ENCODE assay signal across 50 mouse cellular contexts in genomic region chr9:22497021-22497767, GRCm38 (mm10). TPM values are rescaled to one million over a fixed set of nuclear protein-coding genes. Genes with fewer than 3 reads are reported as not detected.
"Had no signal": no experiment of that assay in that cellular context is flagged by ENCODE, and none has a peak within 500 bp of the region (broad histone marks: within the 10 kb centered on the region; RNA-seq: fewer than 3 reads in every experiment).

No protein-coding gene starts in this region.

- H3K4me1 ChIP-seq: heart, embryonic 12.5 days; heart, embryonic 13.5 days; heart, embryonic 15.5 days; hindbrain, embryonic 10.5 days; hindbrain, embryonic 12.5 days; hindbrain, embryonic 13.5 days; hindbrain, embryonic 15.5 days; intestine, embryonic 15.5 days; kidney, embryonic 15.5 days had no signal

- H3K27ac ChIP-seq: heart, embryonic 13.5 days; heart, embryonic 15.5 days; hindbrain, embryonic 10.5 days; hindbrain, embryonic 12.5 days; hindbrain, embryonic 13.5 days; hindbrain, embryonic 14.5 days; hindbrain, embryonic 15.5 days; hindbrain, postnatal 0 days; intestine, embryonic 15.5 days; kidney, embryonic 15.5 days; kidney, postnatal 0 days; layer of hippocampus, adult 2 months; left cerebral cortex, adult 2 months had no signal

- H3K9ac ChIP-seq: heart, embryonic 12.5 days; heart, embryonic 13.5 days; heart, embryonic 15.5 days; hindbrain, embryonic 12.5 days; hindbrain, embryonic 13.5 days; hindbrain, embryonic 14.5 days; hindbrain, embryonic 15.5 days; intestine, embryonic 15.5 days; kidney, embryonic 15.5 days had no signal

- DNase-seq: heart, postnatal 10 days; heart, postnatal 14 days; heart, postnatal 4 days; kidney, adult 11 months; kidney, adult 2 months; kidney, adult 8-10 months; kidney, adult 9 months; kidney, postnatal 10 days; kidney, postnatal 14 days; kidney, postnatal 25 days; kidney, postnatal 36 days; kidney, postnatal 4 days; layer of hippocampus, adult 9-11 months; layer of hippocampus, postnatal 36 days had no signal

- H3K27me3 ChIP-seq: heart, embryonic 12.5 days; heart, embryonic 13.5 days; heart, embryonic 15.5 days; hindbrain, embryonic 12.5 days; hindbrain, embryonic 13.5 days; hindbrain, embryonic 15.5 days; intestine, embryonic 15.5 days; kidney, embryonic 15.5 days had no signal

- H3K4me3 ChIP-seq: heart, embryonic 12.5 days; heart, embryonic 13.5 days; heart, embryonic 15.5 days; hindbrain, embryonic 10.5 days; hindbrain, embryonic 12.5 days; hindbrain, embryonic 13.5 days; hindbrain, embryonic 15.5 days; intestine, embryonic 15.5 days; kidney, embryonic 15.5 days; layer of hippocampus, adult 2 months; left cerebral cortex, adult 2 months had no signal

- H3K36me3 ChIP-seq: heart, embryonic 12.5 days; heart, embryonic 13.5 days; heart, embryonic 15.5 days; hindbrain, embryonic 12.5 days; hindbrain, embryonic 15.5 days; intestine, embryonic 15.5 days; kidney, embryonic 15.5 days had no signal

- H3K9me3 ChIP-seq: heart, embryonic 15.5 days; hindbrain, embryonic 10.5 days; hindbrain, embryonic 12.5 days; hindbrain, embryonic 13.5 days; hindbrain, embryonic 15.5 days; intestine, embryonic 15.5 days; kidney, embryonic 15.5 days had no signal

RNA-seq across cellular contexts. Expression of gene Gm17545, which starts 43.1 kb away (rescaled TPM):
- total RNA-seq: heart, postnatal 10 days; heart, postnatal 14 days; heart, postnatal 25 days; heart, postnatal 4 days; hematopoietic stem cell, adult 5-6 weeks; hindbrain, postnatal 0 days; layer of hippocampus, adult 18-20 months; layer of hippocampus, adult 2 months; layer of hippocampus, adult 8-10 months; layer of hippocampus, postnatal 10 days; layer of hippocampus, postnatal 14 days; layer of hippocampus, postnatal 25 days; layer of hippocampus, postnatal 36 days; left cerebral cortex, adult 18-20 months; left cerebral cortex, adult 2 months; left cerebral cortex, adult 8-10 months had no signal
- polyA plus RNA-seq: heart, embryonic 11.5 days; heart, embryonic 12.5 days; heart, embryonic 13.5 days; heart, embryonic 14.5 days; heart, embryonic 15.5 days; heart, embryonic 16.5 days; heart, postnatal 0 days; hindbrain, embryonic 10.5 days; hindbrain, embryonic 11.5 days; hindbrain, embryonic 12.5 days; hindbrain, embryonic 13.5 days; hindbrain, embryonic 14.5 days; hindbrain, embryonic 15.5 days; hindbrain, embryonic 16.5 days; hindbrain, postnatal 0 days; inflammation-experienced regulatory T-cells, adult 6 months; intestine, embryonic 14.5 days; intestine, embryonic 15.5 days; intestine, embryonic 16.5 days; intestine, postnatal 0 days; kidney, adult 2 months; kidney, embryonic 14.5 days; kidney, embryonic 15.5 days; kidney, embryonic 16.5 days; kidney, postnatal 0 days; large intestine, adult 2 months had no signal
